Mouse (Mus musculus): ENCODE results near the gene Rad9a.

Rad9a gene

DNA sequence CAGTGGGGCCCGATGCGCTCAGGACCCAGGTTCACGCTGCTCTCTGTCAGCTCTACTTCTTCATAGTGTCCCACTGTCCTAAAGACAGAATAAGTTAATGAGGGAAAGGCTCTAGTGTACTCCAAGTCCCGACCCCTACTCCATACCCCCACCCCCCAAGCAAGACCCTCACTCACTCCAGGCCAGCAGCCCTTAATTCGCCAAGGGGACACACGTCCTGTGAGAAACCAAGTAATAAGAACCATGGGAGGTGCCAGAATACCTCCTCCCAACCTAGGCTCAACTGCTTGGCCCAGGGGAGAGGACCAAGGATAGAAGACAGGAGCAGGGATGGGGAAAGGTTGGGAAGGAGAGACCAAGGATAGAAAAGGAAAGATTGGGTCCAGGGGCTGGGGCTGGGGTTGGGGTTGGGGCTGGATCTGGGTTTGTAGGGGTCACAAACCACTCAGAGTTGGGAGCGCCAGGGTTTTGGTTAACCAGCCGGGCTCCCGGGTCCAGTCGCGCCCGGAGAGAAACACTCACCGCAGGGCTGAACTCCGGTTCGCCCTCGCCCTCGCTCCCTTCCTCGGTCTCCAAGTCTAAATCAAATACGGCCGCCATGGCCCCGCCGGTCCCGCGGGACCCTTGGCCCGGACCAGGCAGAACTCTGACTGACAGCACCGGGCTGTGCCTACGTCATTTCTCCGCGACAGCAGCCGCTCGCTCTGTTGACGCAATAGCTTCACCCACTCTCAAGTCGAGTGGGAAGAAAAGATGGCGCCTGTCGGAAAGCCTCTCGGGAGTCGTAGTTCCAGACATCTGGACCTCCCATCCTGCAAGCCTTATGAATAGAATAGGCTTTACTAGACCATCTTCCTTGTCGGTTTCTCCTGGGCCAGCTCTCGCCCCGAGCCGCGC is 38.6 kb downstream of the Rad9a start, which contains the start of gene Rps6kb2:
Rps6kb2 (minus strand) TSS at position 709 of the 897 bp plus-strand sequence.
- peak; percentile 92 for DNase-seq

DNA sequence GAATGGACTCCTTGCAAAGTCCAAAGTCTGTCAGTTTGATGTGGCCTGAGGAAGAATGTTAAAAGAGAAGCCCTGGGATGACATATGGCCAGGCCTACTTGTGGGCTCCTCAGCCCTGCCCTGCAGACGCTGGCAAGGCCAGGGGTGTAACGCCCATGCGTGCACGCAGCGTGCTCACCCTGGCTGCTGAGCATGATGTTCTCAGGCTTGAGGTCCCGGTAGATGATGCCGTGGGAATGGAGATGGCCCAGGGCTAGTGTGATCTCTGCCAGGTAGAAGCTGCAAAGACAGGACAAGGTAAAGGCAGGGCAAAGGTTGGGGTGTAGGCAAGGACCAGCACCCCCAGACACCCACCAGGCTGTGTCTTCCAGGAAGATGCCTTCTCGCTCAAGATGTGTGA is 42.4 kb downstream of the Rad9a start:
- DNase-seq, result no peak

DNA sequence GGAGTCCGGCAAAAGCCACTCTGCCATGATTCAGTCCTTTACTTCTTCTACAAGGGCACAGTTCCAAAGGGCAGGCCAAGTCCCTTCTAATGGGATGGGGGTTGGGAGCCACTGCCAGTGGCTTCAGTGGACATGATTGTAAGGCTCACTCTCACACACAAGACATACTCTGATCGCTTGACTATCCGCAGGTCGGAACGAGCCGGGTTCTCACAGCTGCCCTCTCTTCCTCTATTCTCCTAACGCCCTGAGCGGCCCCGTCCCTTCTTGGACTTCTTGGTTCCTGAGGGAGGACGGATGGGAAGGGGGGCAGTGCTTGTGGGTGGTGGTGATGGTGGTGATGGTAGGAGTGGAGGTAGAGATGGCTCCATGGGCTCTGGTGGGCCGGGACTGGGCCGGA is 44.7 kb downstream of the Rad9a start:
- DNase-seq, result no peak

DNA sequence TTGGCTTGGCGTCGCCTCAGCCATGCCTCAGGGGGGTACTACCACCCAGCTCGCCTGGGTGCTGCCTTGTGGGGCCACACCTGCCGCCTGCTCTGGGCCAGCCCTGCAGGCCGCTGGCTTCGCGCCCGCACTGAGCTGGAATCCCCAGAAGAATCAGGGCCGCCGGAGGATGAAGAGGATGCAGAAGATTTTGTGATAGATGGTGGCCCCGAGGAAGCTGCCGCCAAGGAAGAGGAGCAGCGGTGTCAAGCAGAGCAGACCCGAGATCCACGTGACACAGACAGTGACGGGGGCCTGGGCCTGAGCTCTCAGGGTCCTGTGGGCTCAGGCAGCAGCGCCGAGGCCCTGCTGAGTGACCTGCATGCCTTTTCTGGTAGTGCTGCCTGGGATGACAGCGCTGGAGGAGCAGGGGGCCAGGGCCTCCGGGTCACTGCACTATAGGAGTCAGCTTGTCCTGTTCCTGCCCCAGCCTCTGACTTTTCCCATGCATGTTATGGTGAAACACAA is 45.3 kb downstream of the Rad9a start:
- DNase-seq, result peak; percentile 52

DNA sequence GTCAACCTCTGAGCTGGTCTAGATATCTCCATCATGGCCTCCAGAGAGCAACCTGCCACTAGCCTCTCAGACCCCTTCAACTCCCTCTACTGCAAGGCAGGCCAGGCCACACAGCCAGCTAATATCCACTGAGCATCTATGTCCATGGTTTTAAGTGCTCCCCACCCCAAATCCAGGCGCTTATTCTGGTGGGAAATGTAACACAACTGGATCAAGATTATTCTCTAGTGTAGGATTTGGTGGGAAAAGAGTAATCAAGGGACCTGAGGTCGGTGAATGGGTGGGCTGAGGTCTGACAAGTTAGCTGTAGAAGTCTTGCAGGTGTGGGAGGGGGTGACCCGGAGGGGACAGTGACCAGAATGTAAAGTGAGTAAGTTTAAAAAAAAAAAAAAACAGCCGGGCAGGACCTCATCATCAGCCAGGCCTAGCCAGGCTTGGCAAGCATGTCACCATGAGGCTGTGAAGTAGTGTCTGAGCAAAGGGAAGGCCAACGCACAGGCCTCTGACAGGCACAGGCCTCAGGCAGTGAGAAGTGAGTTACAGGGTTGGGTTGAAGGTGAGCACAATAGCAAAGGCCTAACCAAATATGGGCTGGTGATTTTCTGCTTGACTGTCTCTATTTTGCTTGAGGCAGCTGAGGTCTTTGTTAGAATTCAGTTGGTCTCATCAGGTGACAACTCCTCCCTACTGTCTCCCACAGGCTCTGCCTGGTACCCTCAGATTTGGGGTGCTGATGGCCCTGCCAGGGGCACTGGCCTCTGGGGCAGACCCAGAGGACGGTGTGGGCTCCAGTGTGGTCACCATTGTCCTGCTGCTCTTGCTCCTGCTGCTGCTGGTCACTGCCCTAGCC is 46.0 kb downstream of the Rad9a start:
- DNase-seq, result peak; percentile 57

DNA sequence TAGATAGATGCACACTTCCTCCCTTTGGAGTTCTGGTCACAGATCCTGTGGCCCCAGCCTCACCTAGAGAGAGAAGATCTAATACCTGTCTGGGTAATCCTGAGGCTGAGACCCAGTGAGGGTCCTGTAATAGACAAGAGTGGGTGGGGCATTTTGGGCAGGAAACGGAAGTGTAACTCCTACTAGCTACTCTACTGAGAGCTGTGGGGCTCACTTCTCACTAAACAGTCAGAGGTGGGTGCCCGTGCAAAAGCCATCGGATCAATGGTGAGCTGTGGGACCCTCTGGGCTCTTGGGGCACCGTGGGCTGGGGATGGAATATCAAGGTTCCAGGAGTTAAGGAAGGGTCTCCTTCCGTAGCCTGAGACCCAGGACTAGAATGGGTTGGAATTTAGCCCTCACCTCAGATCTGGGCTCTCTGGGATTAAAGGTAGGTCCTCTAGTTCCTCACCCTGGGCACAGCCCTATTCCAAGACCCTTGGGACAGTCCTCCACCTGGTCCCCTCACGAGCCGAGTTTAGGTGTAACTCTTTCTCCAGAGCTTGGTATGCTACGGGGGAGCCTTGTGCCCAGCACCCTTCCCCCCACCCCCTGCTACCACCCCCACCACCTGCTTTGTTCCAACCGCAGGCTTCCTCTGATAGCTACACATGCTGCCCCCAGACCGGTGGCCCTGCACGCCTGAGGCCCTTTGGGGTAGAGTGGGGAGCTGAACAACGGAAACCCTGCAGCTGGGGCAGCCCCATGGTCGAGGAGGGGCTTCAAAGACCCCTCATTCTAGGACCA is 46.8 kb downstream of the Rad9a start:
- peak; percentile 85 for DNase-seq

DNA sequence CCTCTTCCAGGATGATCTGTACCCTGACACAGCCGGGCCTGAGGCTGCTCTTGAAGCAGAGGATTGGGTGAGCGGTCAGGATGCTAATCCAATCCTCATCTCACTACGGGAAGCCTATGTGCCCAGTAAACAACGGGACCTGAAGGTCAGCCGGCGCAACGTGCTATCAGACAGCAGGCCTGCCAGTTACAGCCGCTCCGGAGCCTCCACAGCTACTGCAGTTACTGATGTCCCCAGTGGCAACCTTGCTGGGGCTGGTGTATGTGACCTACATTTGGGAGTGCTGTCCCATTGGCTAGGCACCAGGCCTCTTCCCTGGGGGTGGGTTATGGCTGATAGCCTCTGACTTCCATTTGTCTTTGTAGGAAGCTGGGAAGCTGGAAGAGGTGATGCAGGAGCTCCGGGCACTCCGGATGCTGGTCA is 48.2 kb downstream of the Rad9a start, which contains the start of gene Ptprcap:
Ptprcap (plus strand) TSS at position 373 of the 423 bp plus-strand sequence.
- DNase-seq, result no peak

DNA sequence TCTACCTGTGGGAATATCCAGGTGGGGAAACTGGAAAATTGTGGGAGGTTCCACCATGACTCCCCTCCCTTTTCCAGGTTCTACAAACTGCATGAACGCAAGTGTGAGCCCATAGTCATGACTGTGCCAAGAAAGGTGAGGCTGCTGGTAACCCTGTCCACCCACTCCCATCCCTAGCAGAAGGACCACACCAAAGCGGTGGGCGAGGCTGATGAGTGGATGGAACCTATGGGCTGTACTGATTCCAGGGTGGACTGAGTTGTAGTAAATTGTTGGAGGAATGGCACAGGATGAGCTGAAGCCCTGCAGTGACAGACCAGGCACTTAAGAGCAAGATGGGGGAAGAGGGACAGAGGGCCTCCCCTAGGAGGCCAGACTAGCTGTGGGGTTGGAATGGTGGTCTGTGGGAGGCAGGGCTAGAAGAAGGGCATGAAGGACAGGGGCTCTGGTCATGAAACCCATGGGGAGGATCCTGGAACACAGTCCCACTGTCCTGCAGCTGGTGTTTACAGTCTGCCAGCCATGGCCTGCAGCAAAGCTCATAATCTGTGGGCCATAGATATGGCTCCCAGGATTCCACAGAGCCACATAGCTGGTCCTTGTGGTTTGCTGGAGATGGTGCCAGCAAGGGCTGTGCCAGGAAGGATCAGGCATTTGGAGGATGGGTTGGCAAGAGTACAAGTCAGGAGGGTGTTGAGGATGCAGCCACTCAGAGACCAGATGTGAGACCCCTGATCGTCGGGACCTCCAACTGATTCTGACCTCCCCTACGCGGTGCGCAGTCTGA is 48.8 kb downstream of the Rad9a start:
- DNase-seq, result no peak

DNA sequence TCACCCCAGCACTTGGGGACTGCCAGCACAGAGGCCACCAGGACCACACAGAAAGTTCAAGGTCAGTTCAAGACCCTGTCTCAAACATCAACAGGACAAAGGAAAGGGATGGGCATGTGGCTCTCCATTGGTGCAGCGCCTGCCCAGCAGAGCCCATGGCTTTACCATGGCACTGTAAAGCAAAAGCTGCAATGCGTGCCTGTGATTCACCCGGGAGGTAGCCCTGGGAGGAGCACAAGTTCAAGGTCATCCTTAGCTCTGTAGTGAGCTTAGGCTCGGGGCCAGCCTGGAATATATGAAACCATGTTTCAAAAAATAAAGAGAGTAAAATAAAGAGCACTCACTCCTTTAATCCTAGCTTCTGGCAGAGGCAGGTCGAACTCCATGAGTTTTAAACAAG is 49.6 kb downstream of the Rad9a start:
- no peak for DNase-seq

DNA sequence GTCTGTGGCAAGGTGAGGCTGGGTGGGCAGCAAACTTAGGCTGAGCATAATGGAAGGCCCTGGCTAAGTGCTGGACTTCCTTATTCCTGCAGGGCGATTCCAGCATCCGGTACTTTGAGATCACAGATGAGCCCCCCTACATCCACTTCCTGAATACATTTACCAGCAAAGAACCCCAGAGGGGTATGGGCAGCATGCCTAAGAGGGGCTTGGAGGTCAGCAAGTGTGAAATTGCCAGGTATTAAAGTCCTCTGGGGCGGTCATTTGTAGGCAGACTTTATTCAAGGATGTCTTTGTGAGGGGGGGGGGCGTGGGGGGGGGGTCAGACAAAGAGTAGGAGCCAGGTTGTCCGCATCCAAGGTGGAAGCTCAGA is 50.0 kb downstream of the Rad9a start:
- DNase-seq, result no peak

DNA sequence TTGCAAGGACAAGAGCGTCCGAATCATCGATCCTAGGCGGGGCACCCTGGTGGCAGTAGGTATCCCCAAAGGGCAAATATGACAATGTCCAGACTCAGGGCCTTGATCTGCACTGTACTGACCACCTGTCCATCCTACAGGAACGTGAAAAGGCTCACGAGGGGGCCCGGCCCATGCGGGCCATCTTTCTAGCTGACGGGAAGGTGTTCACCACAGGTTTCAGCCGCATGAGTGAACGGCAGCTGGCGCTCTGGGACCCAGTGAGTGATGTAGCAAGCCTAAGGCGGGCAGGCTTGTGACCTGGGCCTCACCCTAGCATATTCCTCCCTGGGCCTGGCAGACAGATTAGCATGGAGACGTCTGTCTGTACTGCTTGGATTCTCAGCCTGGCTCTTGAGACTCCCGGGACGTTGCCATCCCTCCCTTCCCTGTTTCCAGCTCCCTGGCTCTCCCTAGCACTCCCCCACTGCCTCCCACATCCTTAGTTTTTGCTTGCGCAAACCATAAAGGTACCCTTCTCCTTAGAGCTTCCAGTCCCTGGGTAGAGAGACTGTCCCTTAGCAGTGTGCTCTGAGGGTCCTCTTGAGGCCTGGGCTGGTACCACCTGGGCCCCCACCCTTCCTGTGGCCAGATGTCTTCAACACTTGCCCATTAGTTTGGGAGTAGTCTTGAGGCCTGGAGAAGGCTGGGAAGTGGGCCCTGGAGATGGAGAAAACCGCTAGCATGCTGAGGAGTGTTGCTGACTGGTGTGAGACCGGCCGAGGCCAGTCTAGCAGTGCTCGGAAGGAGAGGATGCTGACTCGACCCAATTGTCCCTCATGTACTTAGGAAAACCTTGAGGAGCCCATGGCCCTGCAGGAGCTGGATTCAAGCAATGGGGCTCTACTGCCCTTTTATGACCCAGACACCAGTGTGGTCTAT is 50.6 kb downstream of the Rad9a start:
- DNase-seq, result no peak

DNA sequence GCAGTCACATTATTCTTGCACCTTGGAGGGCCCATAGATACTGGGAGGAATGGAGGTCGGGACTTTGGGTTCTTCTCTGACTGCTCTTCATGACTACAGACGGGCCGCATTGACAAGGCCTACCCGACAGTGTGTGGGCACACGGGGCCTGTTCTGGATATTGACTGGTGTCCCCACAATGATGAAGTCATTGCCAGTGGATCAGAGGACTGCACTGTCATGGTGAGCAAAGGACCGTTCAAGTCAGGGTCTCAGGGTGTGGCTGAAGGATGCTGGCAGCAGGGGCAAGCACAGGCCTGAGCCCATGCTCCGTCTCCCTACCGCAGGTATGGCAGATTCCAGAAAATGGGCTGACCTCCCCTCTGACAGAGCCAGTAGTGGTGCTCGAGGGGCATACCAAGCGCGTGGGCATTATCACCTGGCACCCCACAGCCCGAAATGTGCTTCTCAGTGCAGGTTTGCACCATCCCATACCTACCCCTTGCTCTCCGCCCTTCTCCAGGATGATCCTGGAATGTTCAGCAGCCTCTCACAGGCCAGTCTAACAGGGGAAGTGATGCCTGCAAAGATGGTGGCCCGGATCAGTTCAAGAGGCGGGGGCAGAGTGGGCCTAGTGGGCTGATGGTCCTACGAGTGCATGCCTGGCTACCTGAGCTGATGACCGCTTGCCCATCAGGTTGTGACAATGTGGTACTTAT is 51.5 kb downstream of the Rad9a start:
- DNase-seq, result no peak

DNA sequence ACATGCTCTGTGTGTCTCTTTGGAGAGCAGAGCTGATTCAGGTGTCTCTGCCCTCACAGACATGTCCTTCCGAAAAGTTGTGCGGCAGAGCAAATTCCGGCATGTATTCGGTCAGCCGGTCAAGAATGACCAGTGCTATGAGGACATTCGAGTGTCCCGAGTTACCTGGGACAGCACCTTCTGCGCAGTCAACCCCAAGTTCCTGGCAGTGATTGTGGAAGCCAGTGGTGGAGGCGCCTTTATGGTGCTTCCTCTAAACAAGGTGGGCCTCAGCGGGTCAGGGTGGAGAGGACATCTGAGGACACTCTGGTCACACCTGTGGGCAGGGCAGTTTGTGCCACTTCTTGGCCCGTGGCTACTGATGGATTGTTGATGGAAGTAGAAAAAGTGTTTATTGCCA is 52.2 kb downstream of the Rad9a start:
- no peak for DNase-seq

DNA sequence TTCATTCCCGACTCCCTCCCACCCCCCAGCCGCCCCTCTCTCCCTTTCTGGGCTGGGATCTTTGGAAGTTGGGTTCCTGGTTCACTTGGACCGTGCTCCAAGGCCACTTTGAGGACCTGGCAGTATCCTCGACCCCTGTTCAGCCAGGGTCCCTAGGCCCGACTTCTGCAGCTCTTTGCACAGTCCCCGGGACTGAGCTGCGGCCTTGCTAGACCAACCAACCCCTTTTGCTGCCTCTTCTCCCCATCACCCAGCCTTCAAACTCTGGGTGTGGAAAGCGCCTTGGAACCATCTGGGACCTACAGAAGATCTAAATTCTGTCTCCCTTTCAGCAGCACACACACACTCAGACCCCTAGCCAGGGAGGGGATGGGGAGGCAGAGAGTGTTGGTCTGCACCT is 52.6 kb downstream of the Rad9a start:
- DNase-seq, result peak; percentile 43

DNA sequence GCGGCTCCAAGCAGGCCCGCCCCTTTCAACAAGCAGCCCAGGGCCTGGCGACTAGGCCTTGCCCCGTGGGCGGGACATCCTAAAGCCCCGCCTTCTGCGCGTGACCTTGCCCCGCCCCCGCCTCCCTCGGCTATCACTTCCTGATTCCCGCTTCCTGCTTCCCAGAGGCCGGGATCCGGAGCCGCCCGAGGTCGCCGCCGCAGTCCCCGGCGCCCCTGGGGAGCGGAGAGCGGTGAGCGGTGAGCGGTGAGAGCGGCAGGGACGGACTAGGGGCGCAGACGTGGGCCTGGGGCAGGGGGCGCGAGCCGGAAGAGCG is 53.0 kb downstream of the Rad9a start, which contains the start of gene Coro1b:
Coro1b (plus strand) TSS at position 129 of the 316 bp plus-strand sequence.
- DNase-seq, result peak; percentile 97

DNA sequence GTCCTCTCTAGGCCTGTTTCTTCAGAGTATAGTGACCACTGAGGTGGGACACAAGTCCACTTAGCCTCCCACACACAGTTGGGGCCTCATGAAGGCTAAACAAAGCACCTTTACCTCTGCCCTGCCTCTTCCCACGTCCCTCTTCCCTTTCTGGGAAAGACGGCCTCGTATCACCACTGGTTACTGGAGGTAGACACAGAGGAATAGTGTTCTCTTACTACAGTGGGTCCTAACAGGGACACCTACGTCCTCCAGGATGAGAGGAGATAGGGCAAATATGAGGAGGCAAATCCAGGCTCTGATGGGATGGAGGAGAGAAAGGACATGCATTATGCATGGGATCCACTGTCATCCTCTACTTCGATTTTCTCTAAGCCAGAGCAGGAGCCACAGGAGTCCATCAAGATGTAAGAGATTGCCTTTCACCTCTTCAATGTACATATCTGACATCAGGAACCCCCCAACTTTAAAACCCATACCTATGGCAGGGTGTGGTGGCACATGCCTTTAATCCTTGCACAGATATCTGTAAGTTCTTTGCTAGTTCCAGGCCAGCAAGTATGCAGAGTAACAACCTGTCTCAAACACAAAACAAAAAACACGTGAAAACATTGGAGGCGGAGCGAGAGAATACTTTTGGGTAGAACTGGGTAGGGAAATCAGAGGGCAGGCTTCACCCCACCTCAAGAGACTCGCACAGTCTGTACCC is 53.5 kb downstream of the Rad9a start:
- DNase-seq, result no peak

DNA sequence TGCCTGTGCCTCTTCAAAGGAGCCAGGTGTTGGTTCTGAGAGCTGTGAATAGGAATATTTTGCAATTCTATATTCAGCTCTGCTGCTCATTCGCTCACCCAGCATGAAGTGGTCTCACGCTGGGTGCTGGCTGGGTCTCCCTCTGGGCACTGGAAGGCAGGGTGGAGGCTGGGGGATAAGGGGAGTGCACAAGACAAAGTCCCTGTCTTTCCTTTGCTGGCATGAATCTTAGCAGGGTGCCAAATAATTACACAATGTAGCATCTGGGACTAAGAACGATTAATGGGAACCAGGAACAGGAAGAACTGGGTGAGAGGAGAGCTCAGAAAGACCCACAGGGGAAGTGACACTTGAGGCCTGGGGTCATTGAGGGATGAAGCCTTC is 54.4 kb downstream of the Rad9a start:
- DNase-seq, result no peak

DNA sequence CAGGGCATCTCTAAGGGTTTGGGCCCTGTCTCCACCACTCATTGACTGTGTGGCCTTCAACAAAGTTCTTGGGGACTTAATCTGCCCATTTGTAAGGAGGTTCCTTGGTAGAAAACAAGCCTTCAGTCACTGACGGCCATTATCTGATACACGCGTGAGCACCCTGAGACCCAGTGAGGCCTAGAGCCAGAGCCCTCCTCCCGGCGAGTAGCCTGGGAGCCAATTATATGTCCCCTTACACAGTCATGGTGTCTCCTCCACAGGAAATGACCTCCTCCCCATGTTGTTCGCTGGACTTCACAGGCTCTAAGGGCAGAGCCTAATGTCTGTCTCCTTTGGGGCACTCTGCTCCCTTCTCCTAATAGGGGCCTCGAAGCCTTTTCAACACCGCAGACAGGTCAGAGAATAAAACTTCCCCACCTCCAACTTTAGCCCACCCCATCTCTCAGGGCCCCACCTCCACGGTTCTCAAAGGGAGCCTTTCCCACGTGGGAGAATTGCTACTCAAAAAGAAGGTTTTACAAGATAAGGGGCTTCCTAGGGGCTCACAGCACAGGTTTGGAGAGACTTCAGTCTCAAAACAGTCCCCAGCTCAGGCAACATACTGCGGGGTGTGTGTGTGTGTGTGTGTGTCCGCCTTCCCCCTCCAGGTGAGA is 55.0 kb downstream of the Rad9a start:
- no peak for DNase-seq

DNA sequence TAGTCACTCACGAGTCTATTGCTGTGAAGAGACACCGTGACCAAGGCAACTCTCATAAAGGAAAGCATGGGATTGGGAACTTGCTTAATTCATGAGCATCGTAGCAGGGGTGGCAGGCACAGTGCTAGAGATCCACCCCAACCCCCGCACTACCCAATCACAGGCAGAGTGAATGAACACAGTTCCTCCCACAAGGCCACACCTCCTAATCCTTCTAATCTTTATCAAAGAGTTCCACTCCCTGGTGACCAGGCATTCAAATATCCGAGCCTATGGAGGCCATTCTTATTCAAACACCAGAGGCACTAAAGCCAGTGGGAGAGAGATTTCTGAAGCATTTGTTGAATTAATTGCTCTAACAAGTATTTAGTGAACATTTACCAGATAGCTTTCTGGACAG is 55.5 kb downstream of the Rad9a start:
- DNase-seq, result no peak

Measured in thymus, postnatal 25 days (tissue).